Mouse (Mus musculus) CH12.LX (cell line): ENCODE results near the gene Med23. TPM values are rescaled to one million over a fixed set of nuclear protein-coding genes. Genes with fewer than 3 reads are reported as not detected.

ENCODE experiments used
- DNase-seq: peaks from one replicate; pipeline ENCODE4 v3.0.0-alpha.2; 2013; ENCODE audit errors: extremely low read depth
- H3K27ac ChIP-seq: 2 replicates; pipeline ENCODE4 v1.5.1; 2012; ENCODE audit warnings: low read depth, mild to moderate bottlenecking, control low read depth, moderate library complexity; ENCODE audit not compliant: insufficient read depth
- H3K27me3 ChIP-seq: replicated peaks from 2 replicates; pipeline ENCODE3; 2012; ENCODE audit warnings: inconsistent platforms
- H3K36me3 ChIP-seq, 2 experiments: replicated peaks in 1 of 2; 2 replicates each; pipeline versions ENCODE3 to v1.6.1; 2012; ENCODE audit warnings: inconsistent platforms in 1 of 2, low read length in 1 of 2, mild to moderate bottlenecking in 1 of 2, mixed read lengths in 1 of 2, moderate library complexity in 1 of 2; ENCODE audit not compliant: control insufficient read depth in 1 of 2, insufficient read depth in 1 of 2
- H3K4me1 ChIP-seq, 2 experiments: 2 replicates each; pipeline ENCODE4 v1.6.1; 2012; ENCODE audit warnings: inconsistent platforms in 1 of 2, moderate library complexity in 1 of 2; ENCODE audit not compliant: insufficient read depth in 2 of 2, control insufficient read depth in 1 of 2
- H3K4me2 ChIP-seq: 2 replicates; pipeline ENCODE4 v1.6.1; 2012; ENCODE audit warnings: low read depth, mild to moderate bottlenecking, control low read depth; ENCODE audit not compliant: poor library complexity, insufficient read depth, severe bottlenecking
- H3K4me3 ChIP-seq, 3 experiments: fragments of 150-350 bp in 1 of 3; sonication (generic) in 1 of 3; replicated peaks in 1 of 3; 2 replicates each; pipeline versions ENCODE3 to v1.5.1; 2011 to 2012; ENCODE audit warnings: low read depth in 2 of 3, low read length in 2 of 3, mild to moderate bottlenecking in 2 of 3, moderate library complexity in 2 of 3, control low read depth in 1 of 3, improper control_type of control experiment in 1 of 3, inconsistent platforms in 1 of 3, mixed read lengths in 1 of 3; ENCODE audit not compliant: poor library complexity in 1 of 3
- H3K79me2 ChIP-seq: replicated peaks from 2 replicates; pipeline ENCODE4 v1.6.1; 2012; ENCODE audit warnings: mild to moderate bottlenecking, moderate library complexity; ENCODE audit not compliant: control insufficient read depth, poor library complexity, insufficient read depth, severe bottlenecking; ENCODE audit errors: extremely low read depth
- H3K9ac ChIP-seq: 2 replicates; pipeline ENCODE4 v1.6.1; 2012; ENCODE audit warnings: low read depth, mild to moderate bottlenecking, control low read depth, moderate library complexity; ENCODE audit not compliant: insufficient read depth
- H3K9me3 ChIP-seq: replicated peaks from 2 replicates; pipeline ENCODE3; 2012; ENCODE audit warnings: low read length, inconsistent platforms, mixed read lengths
- BHLHE40 ChIP-seq: IDR thresholded peaks from 2 replicates; pipeline ENCODE4 v1.6.1; 2011; ENCODE audit warnings: mild to moderate bottlenecking, low read depth, low read length, improper control_type of control experiment
- CHD1 ChIP-seq: IDR thresholded peaks from 2 replicates; pipeline ENCODE4 v1.6.1; 2012; ENCODE audit warnings: low read depth, low read length, improper control_type of control experiment, inconsistent platforms
- CHD2 ChIP-seq: IDR thresholded peaks from 2 replicates; pipeline ENCODE4 v1.6.1; 2011; ENCODE audit warnings: low read length, improper control_type of control experiment
- ETS1 ChIP-seq: conservative IDR thresholded peaks from 2 replicates; pipeline ENCODE4 v1.6.1; 2012; ENCODE audit warnings: low read depth, mild to moderate bottlenecking, inconsistent platforms, low read length, improper control_type of control experiment, moderate library complexity
- GABPA ChIP-seq: IDR thresholded peaks from 2 replicates; pipeline ENCODE4 v1.6.1; 2012; ENCODE audit warnings: low read depth, low read length, improper control_type of control experiment, inconsistent platforms; ENCODE audit not compliant: insufficient replicate concordance
- HCFC1 ChIP-seq: IDR thresholded peaks from 2 replicates; pipeline ENCODE4 v1.6.1; 2012; ENCODE audit warnings: low read depth, mild to moderate bottlenecking, inconsistent platforms, low read length, improper control_type of control experiment
- IRF4 ChIP-seq: IDR thresholded peaks from 2 replicates; pipeline ENCODE4 v1.6.1; 2014; ENCODE audit warnings: low read depth, mild to moderate bottlenecking, inconsistent platforms, low read length, improper control_type of control experiment
- JUND ChIP-seq: conservative IDR thresholded peaks from 2 replicates; pipeline ENCODE4 v1.6.1; 2011; ENCODE audit warnings: low read depth, low read length, improper control_type of control experiment
- MAFK ChIP-seq: IDR thresholded peaks from 2 replicates; pipeline ENCODE4 v1.6.1; 2011; ENCODE audit warnings: low read length, improper control_type of control experiment; ENCODE audit not compliant: insufficient replicate concordance
- MAZ ChIP-seq: IDR thresholded peaks from 2 replicates; pipeline ENCODE4 v1.6.1; 2012; ENCODE audit warnings: low read depth, mild to moderate bottlenecking, inconsistent platforms, low read length, improper control_type of control experiment, moderate library complexity
- MXI1 ChIP-seq: IDR thresholded peaks from 2 replicates; pipeline ENCODE4 v1.6.1; 2011; ENCODE audit warnings: mild to moderate bottlenecking, low read depth, low read length, improper control_type of control experiment
- MYC ChIP-seq: IDR thresholded peaks from 2 replicates; pipeline ENCODE4 v1.6.1; 2011; ENCODE audit warnings: low read depth, mild to moderate bottlenecking, improper control_type of control experiment, low read length
- NELFE ChIP-seq: IDR thresholded peaks from 2 replicates; pipeline ENCODE4 v1.6.1; 2011; ENCODE audit warnings: low read depth, low read length, improper control_type of control experiment
- PAX5 ChIP-seq: IDR thresholded peaks from 2 replicates; pipeline ENCODE4 v1.6.1; 2012; ENCODE audit warnings: low read length, inconsistent platforms, mixed read lengths
- POLR2A ChIP-seq: IDR thresholded peaks from 2 replicates; pipeline ENCODE4 v1.6.1; 2011; ENCODE audit warnings: low read depth, mild to moderate bottlenecking, improper control_type of control experiment, low read length
- POLR2AphosphoS2 ChIP-seq: IDR thresholded peaks from 2 replicates; pipeline ENCODE4 v1.6.1; 2011; ENCODE audit warnings: low read depth, low read length, improper control_type of control experiment
- SIN3A ChIP-seq: IDR thresholded peaks from 2 replicates; pipeline ENCODE4 v1.6.1; 2012; ENCODE audit warnings: low read length, improper control_type of control experiment, inconsistent platforms
- SMC3 ChIP-seq: IDR thresholded peaks from 2 replicates; pipeline ENCODE4 v1.6.1; 2011; ENCODE audit warnings: low read depth, low read length, improper control_type of control experiment
- TBP ChIP-seq: conservative IDR thresholded peaks from 2 replicates; pipeline ENCODE4 v1.6.1; 2011; ENCODE audit warnings: low read depth, low read length, improper control_type of control experiment
- UBTF ChIP-seq: IDR thresholded peaks from 2 replicates; pipeline ENCODE4 v1.6.1; 2012; ENCODE audit warnings: low read depth, mild to moderate bottlenecking, inconsistent platforms, low read length, improper control_type of control experiment, moderate library complexity
- USF1 ChIP-seq: IDR thresholded peaks from 2 replicates; pipeline ENCODE4 v1.6.1; 2014; ENCODE audit warnings: low read depth, mild to moderate bottlenecking, inconsistent platforms, low read length, improper control_type of control experiment
- USF2 ChIP-seq: conservative IDR thresholded peaks from 2 replicates; pipeline ENCODE4 v1.6.1; 2011; ENCODE audit warnings: low read depth, low read length, improper control_type of control experiment
- ZC3H11A ChIP-seq: IDR thresholded peaks from 2 replicates; pipeline ENCODE4 v1.6.1; 2012; ENCODE audit warnings: low read depth, mild to moderate bottlenecking, inconsistent platforms, low read length, improper control_type of control experiment
- ZKSCAN1 ChIP-seq: IDR thresholded peaks from 2 replicates; pipeline ENCODE4 v1.6.1; 2012; ENCODE audit warnings: low read depth, inconsistent platforms, low read length, improper control_type of control experiment, borderline replicate concordance
- ZMIZ1 ChIP-seq: IDR thresholded peaks from 2 replicates; pipeline ENCODE4 v1.6.1; 2012; ENCODE audit warnings: low read depth, mild to moderate bottlenecking, inconsistent platforms, low read length, improper control_type of control experiment
- dilution Hi-C: fragments of 300-500 bp; cut with MboI; formaldehyde crosslinking; loops from 2 replicates; pipeline ENCODE4 v1.14.3; 2020; ENCODE audit warnings: low sequenced_read_pairs; ENCODE audit not compliant: extremely low pct_unique_long_range_greater_than_20kb, extremely low pct_ligation_motif_present
- in situ Hi-C: fragments of 300-500 bp; cut with MboI; formaldehyde crosslinking; loops from 3 replicates; pipeline ENCODE4 v1.14.3; 2019; ENCODE audit warnings: low sequenced_read_pairs, low pct_ligation_motif_present, low pct_unique_long_range_greater_than_20kb, mixed read lengths
- polyA plus RNA-seq: library from polyadenylated mRNA; unstranded; fragments of >175 nt; gene quantifications from 2 replicates; pipeline ENCODE4 v1.2.1, GENCODE M21; 2012; ENCODE audit warnings: low read depth; ENCODE audit not compliant: insufficient read length
- total RNA-seq, 2 experiments: library from RNA; depleted of rRNA; stranded (reverse); fragments of 300-350 nt in 1 of 2; fragments of >200 nt in 1 of 2; gene quantifications; 2 replicates each; pipeline ENCODE4 v1.2.3; 2012 to 2014

Gene Med23
- total and polyA plus RNA-seq, 3 experiments, result 43.5 to 45.7 (median 45.6) TPM

DNA sequence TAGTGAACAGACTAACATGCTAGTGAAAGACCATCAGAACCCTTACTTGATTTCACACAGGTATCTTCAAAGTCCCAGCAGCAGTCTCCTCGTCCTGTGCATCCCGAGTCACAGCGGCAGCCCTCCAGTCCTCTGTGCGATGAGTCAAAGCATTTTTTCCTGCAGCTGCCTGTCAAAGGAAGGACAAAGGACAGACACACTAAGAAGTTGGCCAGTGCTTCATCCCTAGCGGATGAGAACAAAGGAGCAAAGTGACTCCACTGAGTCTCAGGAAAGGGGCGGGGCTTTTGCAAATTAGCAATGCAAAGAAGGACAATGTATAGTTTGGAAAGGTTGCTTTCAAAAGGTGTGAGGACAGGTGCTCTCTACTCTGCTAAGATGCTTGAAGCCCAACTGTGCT, 43.7 kb upstream of the Med23 start:
- Histone ChIP-seq H3K9me3 (no peaks in the 10 kb centered on the region), H3K4me2 (no peak overlapping the region), H3K27ac (no peak overlapping the region), H3K4me3 (no peak overlapping the region), H3K9ac (no peak overlapping the region), H3K4me1 (peaks cover 5 to 34% of the 10 kb centered on the region in 2 experiments; a peak in 3 of 4 replicates), H3K36me3 (no peaks in the 10 kb centered on the region), H3K27me3 (no peaks in the 10 kb centered on the region), H3K79me2 (no peaks in the 10 kb centered on the region; the same call in 1 of the 2 replicates)
- TF ChIP-seq MYC, result no peak
- no peak for TF ChIP-seq SMC3
- TF ChIP-seq CHD2, result no peak
- no peak for TF ChIP-seq POLR2AphosphoS2
- no peak for TF ChIP-seq ZMIZ1
- TF ChIP-seq SIN3A, result no peak
- TF ChIP-seq ETS1, result no peak
- TF ChIP-seq USF1, result no peak
- no peak for TF ChIP-seq ZC3H11A
- no peak for TF ChIP-seq MXI1
- no peak for TF ChIP-seq HCFC1
- no peak for TF ChIP-seq POLR2A
- TF ChIP-seq ZKSCAN1, result no peak
- DNase-seq, result no peak
- in situ Hi-C loops, result loop anchor here (25.0 kb wide), 1 partner anchor 189 kb away; no protein-coding TSS in a partner anchor
- dilution Hi-C loops, result no loop called here

DNA sequence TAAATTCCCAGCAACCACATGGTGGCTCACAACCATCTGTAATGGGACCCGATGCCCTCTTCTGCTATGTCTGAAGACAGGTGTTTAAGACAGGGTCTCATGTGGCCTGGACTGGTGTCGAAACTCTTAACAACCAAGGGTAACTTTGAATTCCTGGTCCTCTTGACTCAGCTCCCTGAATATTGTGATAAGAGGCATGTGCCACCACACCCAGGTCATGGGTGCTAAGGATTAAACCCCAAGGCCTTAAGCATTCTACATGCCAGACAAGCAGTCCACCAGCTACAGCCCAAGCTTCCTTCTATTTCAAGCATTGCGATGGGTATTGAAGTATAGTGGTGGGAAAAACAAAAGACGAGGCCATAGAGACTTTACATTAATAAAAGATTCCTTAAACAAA, 41.6 kb upstream of the Med23 start:
- no peak for DNase-seq
- Histone ChIP-seq H3K4me3 (no peak overlapping the region), H3K36me3 (no peaks in the 10 kb centered on the region), H3K79me2 (no peaks in the 10 kb centered on the region; the same call in 1 of the 2 replicates), H3K4me1 (peaks cover 5 to 29% of the 10 kb centered on the region in 2 experiments; a peak in 3 of 4 replicates), H3K9ac (no peak overlapping the region), H3K4me2 (no peak overlapping the region), H3K27me3 (no peaks in the 10 kb centered on the region), H3K27ac (no peak overlapping the region), H3K9me3 (no peaks in the 10 kb centered on the region)
- in situ Hi-C loops (loop anchor here (25.0 kb wide), 1 partner anchor 191 kb away; no protein-coding TSS in a partner anchor), dilution Hi-C loops (no loop called here)
- TF ChIP-seq USF2 (no peak), POLR2A (no peak), HCFC1 (no peak), MAFK (no peak)

DNA sequence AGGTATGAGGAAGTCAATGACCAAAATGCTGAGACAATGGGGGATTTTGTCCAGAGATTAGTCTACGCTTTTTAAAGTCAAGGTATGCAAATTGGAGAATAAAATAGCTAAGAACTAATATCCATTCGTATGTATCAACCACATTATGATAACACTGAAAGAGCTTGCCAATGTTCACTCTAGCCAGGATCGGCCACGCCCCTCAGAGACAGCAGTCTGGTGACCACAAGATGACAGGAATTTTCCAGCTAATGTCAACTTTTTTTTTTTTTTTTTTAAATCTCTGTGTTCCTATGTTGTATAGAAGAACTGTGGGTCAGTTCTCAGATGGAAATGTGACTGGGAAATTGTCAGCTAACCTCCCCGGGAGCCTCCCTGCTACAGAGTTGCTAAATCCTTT, 39.3 kb upstream of the Med23 start:
- Histone ChIP-seq H3K79me2 (no peaks in the 10 kb centered on the region; the same call in 1 of the 2 replicates), H3K27me3 (no peaks in the 10 kb centered on the region), H3K4me3 (no peak overlapping the region), H3K9me3 (no peaks in the 10 kb centered on the region), H3K9ac (no peak overlapping the region), H3K36me3 (no peaks in the 10 kb centered on the region), H3K4me1 (peaks cover 0 to 20% of the 10 kb centered on the region in 2 experiments; a peak in 2 of 4 replicates), H3K27ac (no peak overlapping the region), H3K4me2 (peak overlapping the region; percentile 79)
- peak; percentile 57 for DNase-seq
- dilution Hi-C loops, result no loop called here
- in situ Hi-C loops, result loop anchor here (25.0 kb wide), 1 partner anchor 193 kb away; no protein-coding TSS in a partner anchor
- TF ChIP-seq POLR2A (no peak), IRF4 (no peak), MYC (no peak), UBTF (no peak), ETS1 (peak; percentile 46), BHLHE40 (peak; percentile 65; the same call in 1 of the 2 replicates), ZMIZ1 (no peak), ZKSCAN1 (no peak), PAX5 (no peak), MAZ (no peak), HCFC1 (no peak), NELFE (no peak), CHD2 (0 out of 2 replicates have a peak, but pooled peaks have one; percentile 38), MAFK (no peak), GABPA (no peak), TBP (no peak), JUND (peak; percentile 88), CHD1 (no peak), POLR2AphosphoS2 (no peak)
